Mouse (Mus musculus): ENCODE results near the gene Cdc42bpb. TPM values are rescaled to one million over a fixed set of nuclear protein-coding genes. Genes with fewer than 3 reads are reported as not detected.

Cdc42bpb gene
- total RNA-seq, 4 experiments from 2014 or later, result 13.7 to 18.7 (median 14.9) TPM

- no peak for DNase-seq (ENCODE audit: low spot score in 2 of 2)
Measured at GRCm38 (mm10) chr12:111301322-111302017, 76.0 kb downstream of the Cdc42bpb start.

- DNase-seq (ENCODE audit: low spot score in 2 of 2), result peak; percentile 41 to 69
Measured at GRCm38 (mm10) chr12:111293025-111293424, 84.5 kb downstream of the Cdc42bpb start.

- no peak for DNase-seq (ENCODE audit: low spot score in 2 of 2)
Measured at GRCm38 (mm10) chr12:111284532-111284931, 93.0 kb downstream of the Cdc42bpb start.

- no peak for DNase-seq (ENCODE audit: low spot score in 2 of 2)
Measured at GRCm38 (mm10) chr12:111283573-111283972, 93.9 kb downstream of the Cdc42bpb start.

GRCm38 (mm10) chr12:111276371-111276770 lies 101.1 kb downstream of the Cdc42bpb start:
- DNase-seq (ENCODE audit: low spot score in 2 of 2), result peak in 1 of 2 experiments; percentile 61

GRCm38 (mm10) chr12:111275150-111275841 lies 102.2 kb downstream of the Cdc42bpb start:
- no peak for DNase-seq (ENCODE audit: low spot score in 2 of 2)

GRCm38 (mm10) chr12:111274447-111275149 lies 102.9 kb downstream of the Cdc42bpb start:
- no peak for DNase-seq (ENCODE audit: low spot score in 2 of 2)

- no peak for DNase-seq (ENCODE audit: low spot score in 2 of 2)
Measured at GRCm38 (mm10) chr12:111274006-111274405, 103.5 kb downstream of the Cdc42bpb start.

- DNase-seq (ENCODE audit: low spot score in 2 of 2), result peak; percentile 54 to 60
Measured at GRCm38 (mm10) chr12:111272420-111272819, 105.1 kb downstream of the Cdc42bpb start.

- DNase-seq (ENCODE audit: low spot score in 2 of 2), result no peak
Measured at GRCm38 (mm10) chr12:111271966-111272365, 105.6 kb downstream of the Cdc42bpb start.

GRCm38 (mm10) chr12:111271406-111271805 lies 106.1 kb downstream of the Cdc42bpb start:
- no peak for DNase-seq (ENCODE audit: low spot score in 2 of 2)

GRCm38 (mm10) chr12:111270629-111271277 lies 106.8 kb downstream of the Cdc42bpb start, which contains the start of gene Amn:
Amn (plus strand) TSS chr12:111271095.
- no peak for DNase-seq (ENCODE audit: low spot score in 2 of 2)

GRCm38 (mm10) chr12:111267673-111268325 lies 109.7 kb downstream of the Cdc42bpb start:
- no peak for DNase-seq (ENCODE audit: low spot score in 2 of 2)

GRCm38 (mm10) chr12:111266592-111266991 lies 110.9 kb downstream of the Cdc42bpb start:
- DNase-seq (ENCODE audit: low spot score in 2 of 2), result no peak

GRCm38 (mm10) chr12:111265212-111265611 lies 112.3 kb downstream of the Cdc42bpb start:
- DNase-seq (ENCODE audit: low spot score in 2 of 2), result no peak

GRCm38 (mm10) chr12:111263650-111264049 lies 113.9 kb downstream of the Cdc42bpb start:
- no peak for DNase-seq (ENCODE audit: low spot score in 2 of 2)

- DNase-seq (ENCODE audit: low spot score in 2 of 2), result no peak
Measured at GRCm38 (mm10) chr12:111251227-111251626, 126.3 kb downstream of the Cdc42bpb start.

- DNase-seq (ENCODE audit: low spot score in 2 of 2), result no peak
Measured at GRCm38 (mm10) chr12:111250116-111250515, 127.4 kb downstream of the Cdc42bpb start.

- no peak for DNase-seq (ENCODE audit: low spot score in 2 of 2)
Measured at GRCm38 (mm10) chr12:111249095-111249494, 128.4 kb downstream of the Cdc42bpb start.

GRCm38 (mm10) chr12:111246808-111247464 lies 130.6 kb downstream of the Cdc42bpb start:
- no peak for DNase-seq (ENCODE audit: low spot score in 2 of 2)

Data from gastrocnemius, adult 8-10 months (tissue).